Mouse (Mus musculus) urinary bladder, postnatal 0 days (tissue): ENCODE data around the gene Kcna4. TPM values are rescaled to one million over a fixed set of nuclear protein-coding genes. Genes with fewer than 3 reads are reported as not detected.

ENCODE experiments used
- polyA plus RNA-seq: library from polyadenylated mRNA; unstranded; fragments of >200 nt; fragmentation: Nextera tagmentation; extraction: Ambion mirVana; gene quantifications from 2 replicates; pipeline ENCODE4 v1.2.1, GENCODE M21; 2015

The Kcna4 gene
- not detected in 2 replicates for polyA plus RNA-seq

DNA sequence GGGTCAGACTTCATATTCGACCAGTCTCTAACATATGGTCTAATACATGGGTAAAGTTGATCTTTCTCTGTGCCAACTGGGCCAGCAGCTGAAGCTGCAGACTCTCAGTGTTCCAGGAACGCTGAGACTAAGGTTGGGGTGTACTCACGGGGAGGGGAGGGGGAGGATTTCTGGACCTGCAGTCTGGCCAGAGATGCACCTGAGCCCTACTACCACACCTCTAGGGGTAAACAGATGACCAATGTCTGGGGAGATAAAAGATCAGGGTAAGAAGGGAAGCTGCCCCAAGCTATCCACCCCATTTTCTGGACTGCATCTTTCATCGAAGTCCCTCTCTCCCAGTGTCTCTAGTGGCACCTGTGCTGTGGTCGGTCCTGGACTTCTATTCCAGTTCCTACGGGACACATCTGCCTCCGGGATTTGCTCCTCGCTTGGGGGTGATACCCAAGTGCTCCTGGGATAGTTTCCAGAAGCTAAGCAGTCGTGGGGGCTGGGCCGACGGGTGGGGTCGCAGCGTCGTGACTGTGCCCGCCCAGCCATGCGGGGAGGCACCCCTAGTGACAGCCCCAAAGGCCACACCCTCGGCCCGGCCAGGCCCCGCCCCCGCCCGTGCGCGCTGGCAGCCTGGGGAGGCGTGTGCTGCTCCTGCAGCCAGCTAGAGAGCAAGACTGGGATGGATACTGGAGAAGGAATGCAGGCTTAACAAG is at the start of gene Kcna4:
Kcna4 (plus strand) TSS at position 650 of the 707 bp plus-strand sequence.

Other genes starting within 250 kb of the Kcna4 start
- gene Fshb, start 231.0 kb upstream of the Kcna4 start, polyA plus RNA-seq = not detected in 2 replicates